Mouse (Mus musculus) limb, embryonic 10.5 days (tissue): ENCODE measurements around the gene Socs5. TPM values are rescaled to one million over a fixed set of nuclear protein-coding genes. Genes with fewer than 3 reads are reported as not detected.

ENCODE experiments used
- DNase-seq: peaks from one replicate; pipeline ENCODE4 v3.0.0-alpha.2; 2017; ENCODE audit warnings: low spot score
- H3K27ac ChIP-seq: fragments of 300-500 bp; sonication (generic); 2 replicates; pipeline ENCODE4 v1.5.1; 2016; ENCODE audit warnings: mild to moderate bottlenecking
- H3K27me3 ChIP-seq: fragments of 300-500 bp; sonication (generic); 2 replicates; pipeline ENCODE4 v1.6.1; 2016; ENCODE audit warnings: low read depth, mild to moderate bottlenecking; ENCODE audit not compliant: poor library complexity, severe bottlenecking
- H3K36me3 ChIP-seq: fragments of 300-500 bp; sonication (generic); 2 replicates; pipeline ENCODE4 v1.6.1; 2016; ENCODE audit warnings: mild to moderate bottlenecking, moderate library complexity
- H3K4me1 ChIP-seq: fragments of 300-500 bp; sonication (generic); 2 replicates; pipeline ENCODE4 v1.6.1; 2016
- H3K4me3 ChIP-seq: fragments of 300-500 bp; sonication (generic); 2 replicates; pipeline ENCODE4 v1.5.1; 2016; ENCODE audit warnings: mild to moderate bottlenecking, moderate library complexity
- H3K9me3 ChIP-seq: fragments of 300-500 bp; sonication (generic); replicated peaks from 2 replicates; pipeline ENCODE4 v1.6.1; 2016; ENCODE audit warnings: mild to moderate bottlenecking
- WGBS: fragments of 180-500 bp; shearing (Covaris S2); methylation state at CpG from one replicate; pipeline ENCODE4 v1.1.7; 2016; 5-methylcytosine and 5-hydroxymethylcytosine counted together
- polyA plus RNA-seq: library from polyadenylated mRNA; unstranded; fragments of >200 nt; fragmentation: Nextera tagmentation; extraction: Ambion mirVana; gene quantifications from 2 replicates; pipeline ENCODE4 v1.2.1, GENCODE M21; 2016

Socs5 gene
- polyA plus RNA-seq, 1 experiment from 2014 or later: 9.5 TPM

- Histone ChIP-seq H3K27ac (no peak overlapping the region), H3K27me3 (no peaks in the 10 kb centered on the region), H3K36me3 (no peaks in the 10 kb centered on the region), H3K4me1 (no peaks in the 10 kb centered on the region), H3K4me3 (no peak overlapping the region), H3K9me3 (no peaks in the 10 kb centered on the region)
- no peak for DNase-seq
- 86% methylated on average over 7 of the region's 7 CpGs for WGBS
Observed at GRCm38 (mm10) chr17:87089296-87089695, 18.2 kb upstream of the Socs5 start.

GRCm38 (mm10) chr17:87093061-87093460, 14.4 kb upstream of the Socs5 start:
- no peaks in the 10 kb centered on the region for H3K9me3 ChIP-seq
- DNase-seq: no peak
- H3K36me3 ChIP-seq: no peaks in the 10 kb centered on the region
- H3K4me3 ChIP-seq: no peak overlapping the region
- 81% methylated on average over 5 of the region's 5 CpGs for WGBS
- H3K27me3 ChIP-seq: no peaks in the 10 kb centered on the region
- peaks cover 4% of the 10 kb centered on the region for H3K4me1 ChIP-seq
- no peak overlapping the region for H3K27ac ChIP-seq

- H3K4me3 ChIP-seq: no peak overlapping the region
- DNase-seq: no peak
- no peak overlapping the region for H3K27ac ChIP-seq
- no peaks in the 10 kb centered on the region for H3K9me3 ChIP-seq
- peaks cover 4% of the 10 kb centered on the region for H3K4me1 ChIP-seq
- 71% methylated on average over 2 of the region's 2 CpGs for WGBS
- no peaks in the 10 kb centered on the region for H3K27me3 ChIP-seq
- H3K36me3 ChIP-seq: no peaks in the 10 kb centered on the region
Observed at GRCm38 (mm10) chr17:87096951-87097350, 10.5 kb upstream of the Socs5 start.

- DNase-seq: no peak
- Histone ChIP-seq H3K36me3 (no peaks in the 10 kb centered on the region), H3K4me1 (peaks cover 6% of the 10 kb centered on the region), H3K27me3 (no peaks in the 10 kb centered on the region), H3K27ac (no peak overlapping the region), H3K9me3 (no peaks in the 10 kb centered on the region), H3K4me3 (no peak overlapping the region)
- WGBS: 90% methylated on average over 5 of the region's 5 CpGs
Observed at GRCm38 (mm10) chr17:87097576-87097975, 9.9 kb upstream of the Socs5 start.

- DNase-seq: no peak
- no peak overlapping the region for H3K4me3 ChIP-seq
- no peak overlapping the region for H3K27ac ChIP-seq
- H3K36me3 ChIP-seq: no peaks in the 10 kb centered on the region
- no peaks in the 10 kb centered on the region for H3K27me3 ChIP-seq
- H3K9me3 ChIP-seq: no peaks in the 10 kb centered on the region
- H3K4me1 ChIP-seq: peaks cover 10% of the 10 kb centered on the region
- WGBS: 80% methylated on average over 4 of the region's 4 CpGs
Observed at GRCm38 (mm10) chr17:87100947-87101346, 6.5 kb upstream of the Socs5 start.

GRCm38 (mm10) chr17:87102636-87103035, 4.8 kb upstream of the Socs5 start:
- no peaks in the 10 kb centered on the region for H3K9me3 ChIP-seq
- H3K4me1 ChIP-seq: peaks cover 11% of the 10 kb centered on the region
- H3K4me3 ChIP-seq: no peak overlapping the region
- DNase-seq: no peak
- H3K27me3 ChIP-seq: no peaks in the 10 kb centered on the region
- no peak overlapping the region for H3K27ac ChIP-seq
- no peaks in the 10 kb centered on the region for H3K36me3 ChIP-seq
- WGBS: 80% methylated on average over 8 of the region's 8 CpGs

- no peak overlapping the region for H3K4me3 ChIP-seq
- no peaks in the 10 kb centered on the region for H3K9me3 ChIP-seq
- H3K4me1 ChIP-seq: peaks cover 13% of the 10 kb centered on the region
- WGBS: 78% methylated on average over 5 of the region's 5 CpGs
- H3K36me3 ChIP-seq: no peaks in the 10 kb centered on the region
- H3K27ac ChIP-seq: no peak overlapping the region
- no peak for DNase-seq
- H3K27me3 ChIP-seq: no peaks in the 10 kb centered on the region
Observed at GRCm38 (mm10) chr17:87103060-87103459, 4.4 kb upstream of the Socs5 start.

- H3K4me1 ChIP-seq: peaks cover 23% of the 10 kb centered on the region
- no peaks in the 10 kb centered on the region for H3K27me3 ChIP-seq
- H3K27ac ChIP-seq: no peak overlapping the region
- H3K9me3 ChIP-seq: no peaks in the 10 kb centered on the region
- H3K4me3 ChIP-seq: no peak overlapping the region
- 89% methylated on average over 4 of the region's 4 CpGs for WGBS
- no peak for DNase-seq
- H3K36me3 ChIP-seq: no peaks in the 10 kb centered on the region
Observed at GRCm38 (mm10) chr17:87104276-87104675, 3.2 kb upstream of the Socs5 start.

- H3K36me3 ChIP-seq: no peaks in the 10 kb centered on the region
- H3K9me3 ChIP-seq: no peaks in the 10 kb centered on the region
- peak overlapping the region; percentile 75; the same call in 1 of the 2 replicates for H3K4me3 ChIP-seq
- H3K27ac ChIP-seq: no peak overlapping the region; the same call in 1 of the 2 replicates
- no peaks in the 10 kb centered on the region for H3K27me3 ChIP-seq
- DNase-seq: no peak
- WGBS: 91% methylated on average over 7 of the region's 7 CpGs
- peaks cover 23% of the 10 kb centered on the region for H3K4me1 ChIP-seq
Observed at GRCm38 (mm10) chr17:87105941-87106340, 1.5 kb upstream of the Socs5 start.

GRCm38 (mm10) chr17:87106691-87107523, 572 bp upstream of the Socs5 start:
- no peaks in the 10 kb centered on the region for H3K27me3 ChIP-seq
- no peaks in the 10 kb centered on the region for H3K9me3 ChIP-seq
- peak overlapping the region; percentile 75 for H3K4me3 ChIP-seq
- DNase-seq: peak; percentile 96
- H3K36me3 ChIP-seq: no peaks in the 10 kb centered on the region
- peaks cover 23% of the 10 kb centered on the region for H3K4me1 ChIP-seq
- H3K27ac ChIP-seq: peak overlapping the region; percentile 91
- WGBS: under 1% methylated on average over 49 of the region's 51 CpGs

GRCm38 (mm10) chr17:87108507-87109292, 1.2 kb downstream of the Socs5 start:
- H3K27ac ChIP-seq: no peak overlapping the region
- WGBS: 51% methylated on average over 13 of the region's 13 CpGs

GRCm38 (mm10) chr17:87109504-87109903, 2.0 kb downstream of the Socs5 start:
- Histone ChIP-seq H3K4me1 (peaks cover 17% of the 10 kb centered on the region), H3K27ac (no peak overlapping the region), H3K27me3 (no peaks in the 10 kb centered on the region), H3K36me3 (no peaks in the 10 kb centered on the region), H3K9me3 (no peaks in the 10 kb centered on the region), H3K4me3 (no peak overlapping the region)
- no peak for DNase-seq
- 86% methylated on average over 7 of the region's 7 CpGs for WGBS

More at GRCm38 (mm10) chr17:87108507-87109292, 1.2 kb downstream of the Socs5 start:
- Histone ChIP-seq H3K36me3 (no peaks in the 10 kb centered on the region), H3K9me3 (no peaks in the 10 kb centered on the region), H3K4me3 (peak overlapping the region; percentile 75), H3K27me3 (no peaks in the 10 kb centered on the region), H3K4me1 (peaks cover 17% of the 10 kb centered on the region)
- DNase-seq: no peak
